Mouse (Mus musculus): ENCODE measurements around the gene Klc4. TPM values are rescaled to one million over a fixed set of nuclear protein-coding genes. Genes with fewer than 3 reads are reported as not detected.

The Klc4 gene
- total and polyA plus RNA-seq, 2 experiments from 2014 or later: 21.3 to 32.7 TPM

GRCm38 (mm10) chr17:46613229-46613628 lies 32.6 kb downstream of the Klc4 start:
- H3K36me3 ChIP-seq (ENCODE audit: insufficient read depth): peaks cover 2% of the 10 kb centered on the region; the same call in 1 of the 2 replicates
- H3K9me3 ChIP-seq (ENCODE audit: low read length): no peaks in the 10 kb centered on the region
- 39% methylated on average over 3 of the region's 3 CpGs for WGBS
- peaks cover 6% of the 10 kb centered on the region for H3K4me1 ChIP-seq (ENCODE audit: insufficient read depth)
- H3K4me2 ChIP-seq (ENCODE audit: low read depth): no peak overlapping the region
- no peaks in the 10 kb centered on the region for H3K27me3 ChIP-seq (ENCODE audit: insufficient read depth, low read length)
- no peak for TF ChIP-seq CTCF (IDR thresholded peaks at IDR 0.05; ENCODE audit: low read depth)
- no peak overlapping the region for H3K9ac ChIP-seq
- no peak overlapping the region for H3K4me3 ChIP-seq (ENCODE audit: low read depth, low read length)
- H3K27ac ChIP-seq (ENCODE audit: low read depth, low read length): no peak overlapping the region
- DNase-seq: no peak
- no peak for ATAC-seq

GRCm38 (mm10) chr17:46612820-46613219 lies 33.0 kb downstream of the Klc4 start:
- Histone ChIP-seq H3K4me1 (ENCODE audit: insufficient read depth) (peaks cover 2% of the 10 kb centered on the region), H3K4me2 (ENCODE audit: low read depth) (no peak overlapping the region), H3K9ac (no peak overlapping the region), H3K27ac (ENCODE audit: low read depth, low read length) (no peak overlapping the region), H3K4me3 (ENCODE audit: low read depth, low read length) (no peak overlapping the region), H3K36me3 (ENCODE audit: insufficient read depth) (peaks cover 2% of the 10 kb centered on the region; the same call in 1 of the 2 replicates), H3K9me3 (ENCODE audit: low read length) (no peaks in the 10 kb centered on the region), H3K27me3 (ENCODE audit: insufficient read depth, low read length) (no peaks in the 10 kb centered on the region)
- 14% methylated on average over 4 of the region's 4 CpGs for WGBS
- ATAC-seq (no peak), DNase-seq (no peak)
- no peak for TF ChIP-seq CTCF (IDR thresholded peaks at IDR 0.05; ENCODE audit: low read depth)

GRCm38 (mm10) chr17:46612189-46612588 lies 33.6 kb downstream of the Klc4 start:
- no peak overlapping the region for H3K4me3 ChIP-seq (ENCODE audit: low read depth, low read length)
- no peaks in the 10 kb centered on the region for H3K4me1 ChIP-seq (ENCODE audit: insufficient read depth)
- no peak overlapping the region for H3K4me2 ChIP-seq (ENCODE audit: low read depth)
- no peaks in the 10 kb centered on the region for H3K9me3 ChIP-seq (ENCODE audit: low read length)
- WGBS: 49% methylated on average over 2 of the region's 2 CpGs
- H3K9ac ChIP-seq: no peak overlapping the region
- H3K27me3 ChIP-seq (ENCODE audit: insufficient read depth, low read length): no peaks in the 10 kb centered on the region
- no peak for ATAC-seq
- no peak overlapping the region for H3K27ac ChIP-seq (ENCODE audit: low read depth, low read length)
- peaks cover 2% of the 10 kb centered on the region; the same call in 1 of the 2 replicates for H3K36me3 ChIP-seq (ENCODE audit: insufficient read depth)
- no peak for DNase-seq
- no peak for TF ChIP-seq CTCF (IDR thresholded peaks at IDR 0.05; ENCODE audit: low read depth)

GRCm38 (mm10) chr17:46611316-46611715 lies 34.5 kb downstream of the Klc4 start:
- H3K9me3 ChIP-seq (ENCODE audit: low read length): no peaks in the 10 kb centered on the region
- no peak for TF ChIP-seq CTCF (IDR thresholded peaks at IDR 0.05; ENCODE audit: low read depth)
- no peak overlapping the region for H3K4me3 ChIP-seq (ENCODE audit: low read depth, low read length)
- WGBS: 95% methylated on average over 6 of the region's 6 CpGs
- H3K4me1 ChIP-seq (ENCODE audit: insufficient read depth): no peaks in the 10 kb centered on the region
- DNase-seq (no peak), ATAC-seq (no peak)
- no peak overlapping the region for H3K27ac ChIP-seq (ENCODE audit: low read depth, low read length)
- peaks cover 2% of the 10 kb centered on the region; the same call in 1 of the 2 replicates for H3K36me3 ChIP-seq (ENCODE audit: insufficient read depth)
- no peaks in the 10 kb centered on the region for H3K27me3 ChIP-seq (ENCODE audit: insufficient read depth, low read length)
- no peak overlapping the region for H3K4me2 ChIP-seq (ENCODE audit: low read depth)
- H3K9ac ChIP-seq: no peak overlapping the region

- no peak for DNase-seq
- peaks cover 5% of the 10 kb centered on the region; the same call in 1 of the 2 replicates for H3K4me1 ChIP-seq (ENCODE audit: insufficient read depth)
- no peak overlapping the region for H3K9ac ChIP-seq
- H3K4me2 ChIP-seq (ENCODE audit: low read depth): no peak overlapping the region
- WGBS: 57% methylated on average over 15 of the region's 15 CpGs
- no peak overlapping the region for H3K4me3 ChIP-seq (ENCODE audit: low read depth, low read length)
- ATAC-seq: no peak
- no peak overlapping the region for H3K27ac ChIP-seq (ENCODE audit: low read depth, low read length)
- no peaks in the 10 kb centered on the region for H3K9me3 ChIP-seq (ENCODE audit: low read length)
- peaks cover 2% of the 10 kb centered on the region; the same call in 1 of the 2 replicates for H3K36me3 ChIP-seq (ENCODE audit: insufficient read depth)
- TF ChIP-seq CTCF (IDR thresholded peaks at IDR 0.05; ENCODE audit: low read depth): no peak
- no peaks in the 10 kb centered on the region for H3K27me3 ChIP-seq (ENCODE audit: insufficient read depth, low read length)
Observed at GRCm38 (mm10) chr17:46609721-46610514, 35.9 kb downstream of the Klc4 start.

GRCm38 (mm10) chr17:46605987-46606386 lies 39.8 kb downstream of the Klc4 start:
- Histone ChIP-seq H3K27ac (ENCODE audit: low read depth, low read length) (no peak overlapping the region), H3K36me3 (ENCODE audit: insufficient read depth) (peaks cover 2% of the 10 kb centered on the region; the same call in 1 of the 2 replicates)
- no peak for TF ChIP-seq CTCF (IDR thresholded peaks at IDR 0.05; ENCODE audit: low read depth)

GRCm38 (mm10) chr17:46605126-46605525 lies 40.7 kb downstream of the Klc4 start:
- Histone ChIP-seq H3K4me1 (ENCODE audit: insufficient read depth) (peaks cover 6% of the 10 kb centered on the region; the same call in 1 of the 2 replicates), H3K4me3 (ENCODE audit: low read depth, low read length) (no peak overlapping the region), H3K36me3 (ENCODE audit: insufficient read depth) (no peaks in the 10 kb centered on the region), H3K27me3 (ENCODE audit: insufficient read depth, low read length) (no peaks in the 10 kb centered on the region), H3K27ac (ENCODE audit: low read depth, low read length) (no peak overlapping the region), H3K9ac (no peak overlapping the region), H3K9me3 (ENCODE audit: low read length) (no peaks in the 10 kb centered on the region), H3K4me2 (ENCODE audit: low read depth) (no peak overlapping the region)
- 49% methylated on average over 5 of the region's 5 CpGs for WGBS
- ATAC-seq: no peak
- DNase-seq: no peak
- no peak for TF ChIP-seq CTCF (IDR thresholded peaks at IDR 0.05; ENCODE audit: low read depth)

More at GRCm38 (mm10) chr17:46605987-46606386, 39.8 kb downstream of the Klc4 start:
- Histone ChIP-seq H3K4me2 (ENCODE audit: low read depth) (no peak overlapping the region), H3K4me3 (ENCODE audit: low read depth, low read length) (no peak overlapping the region), H3K27me3 (ENCODE audit: insufficient read depth, low read length) (no peaks in the 10 kb centered on the region), H3K9ac (no peak overlapping the region), H3K9me3 (ENCODE audit: low read length) (no peaks in the 10 kb centered on the region), H3K4me1 (ENCODE audit: insufficient read depth) (peaks cover 6% of the 10 kb centered on the region; the same call in 1 of the 2 replicates)
- 69% methylated on average over 12 of the region's 12 CpGs for WGBS
- ATAC-seq: peak; percentile 38
- DNase-seq: no peak
